Mouse (Mus musculus) urinary bladder, postnatal 0 days (tissue): ENCODE data around the gene Nacc2. TPM values are rescaled to one million over a fixed set of nuclear protein-coding genes. Genes with fewer than 3 reads are reported as not detected.

ENCODE experiments used
- polyA plus RNA-seq: library from polyadenylated mRNA; unstranded; fragments of >200 nt; fragmentation: Nextera tagmentation; extraction: Ambion mirVana; gene quantifications from 2 replicates; pipeline ENCODE4 v1.2.1, GENCODE M21; 2015

The Nacc2 gene
- 33.4 and 34.4 TPM in 2 replicates for polyA plus RNA-seq

DNA sequence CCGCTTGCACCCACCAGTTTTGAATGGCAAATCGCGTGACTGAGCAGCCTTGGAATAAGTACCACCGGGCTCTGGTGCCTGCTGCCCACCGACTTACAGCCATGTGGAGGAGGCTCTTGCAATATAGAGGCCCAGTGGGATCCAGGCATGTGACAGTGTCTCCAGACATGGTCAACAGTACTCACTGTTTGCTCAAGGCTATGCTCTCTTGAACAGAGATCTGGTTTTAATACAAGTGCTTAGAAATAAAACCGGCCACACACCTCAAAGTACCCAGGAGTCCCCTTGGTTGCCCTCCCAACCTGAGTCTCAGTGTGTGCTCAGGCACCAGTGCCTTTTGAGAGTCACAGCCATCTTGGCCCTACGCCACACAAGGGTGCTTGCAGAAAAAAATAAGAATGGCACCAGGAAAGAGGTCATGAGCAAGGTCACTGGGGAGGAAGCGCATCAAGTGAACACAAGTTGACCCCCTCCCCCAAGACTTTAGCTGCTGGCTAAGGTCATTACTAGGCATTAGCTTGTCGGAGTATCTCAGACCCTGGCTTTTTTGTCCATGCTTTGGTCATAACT, at the start of gene Nacc2:
Gene Nacc2, minus strand, starts transcription at position 142 of the 570 bp plus-strand sequence.

DNA sequence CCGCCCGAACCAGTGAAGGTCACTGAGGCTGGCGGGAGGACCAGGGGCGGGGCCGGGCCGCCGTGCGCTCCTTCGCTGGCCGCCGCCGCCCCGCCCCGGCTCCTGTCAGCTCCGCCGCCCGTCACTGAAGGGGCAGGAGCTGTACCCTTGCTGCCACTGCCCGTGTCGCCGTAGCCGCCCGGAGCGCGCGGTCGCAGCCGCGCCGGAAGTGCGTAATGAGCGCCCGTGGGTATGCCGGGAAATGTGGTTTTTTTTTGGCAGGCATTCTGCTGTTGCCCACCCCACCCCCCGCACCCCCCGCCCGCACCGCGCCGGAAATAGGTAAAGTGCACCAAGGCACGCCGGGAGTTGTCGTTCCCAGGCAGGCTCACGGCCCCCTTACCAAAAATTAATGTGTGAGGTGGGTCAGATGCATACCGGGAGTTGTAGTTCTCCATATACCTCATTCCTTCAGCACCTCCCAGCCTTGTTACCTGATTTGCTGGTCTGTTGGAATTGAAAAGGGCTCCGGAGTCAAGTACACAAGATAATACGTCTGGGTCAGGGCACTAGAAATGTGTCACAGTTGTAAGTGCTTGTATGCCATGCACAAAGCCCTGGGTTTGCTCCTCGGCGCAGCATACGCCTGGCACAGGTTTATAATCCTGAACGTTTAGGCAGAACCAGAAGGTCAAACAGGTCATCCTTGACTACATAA, 101.3 kb downstream of the Nacc2 start, which contains the start of gene Ubac1:
Gene Ubac1, minus strand, starts transcription at position 187 of the 697 bp plus-strand sequence.

Other genes starting within 250 kb of the Nacc2 start
- 10.7 and 11.8 TPM in 2 replicates for gene Camsap1, start 139.9 kb downstream of the Nacc2 start, polyA plus RNA-seq
- 55.9 and 57.4 TPM in 2 replicates for gene Ubac1, start 101.5 kb downstream of the Nacc2 start, polyA plus RNA-seq
- gene Lhx3, start 85.1 kb upstream of the Nacc2 start, polyA plus RNA-seq: not detected in 2 replicates
- 15.8 and 16.8 TPM in 2 replicates for gene Qsox2, start 114.3 kb upstream of the Nacc2 start, polyA plus RNA-seq
- 0.10 and 0.30 TPM in 2 replicates for gene Ccdc187, start 171.3 kb upstream of the Nacc2 start, polyA plus RNA-seq
- 18.5 and 18.7 TPM in 2 replicates for gene Gpsm1, start 192.3 kb upstream of the Nacc2 start, polyA plus RNA-seq
- 16.4 and 17.4 TPM in 2 replicates for gene Dnlz, start 228.9 kb upstream of the Nacc2 start, polyA plus RNA-seq
- 0.52 and 2.4 TPM in 2 replicates for gene Card9, start 237.7 kb upstream of the Nacc2 start, polyA plus RNA-seq